Mouse (Mus musculus): Measurements from ENCODE around the gene Fam114a2.

- TF ChIP-seq CTCF (IDR thresholded peaks at IDR 0.05) (no peak), POLR2A (IDR thresholded peaks at IDR 0.05; ENCODE audit: insufficient read depth, low read depth, low read length) (no peak)
These were observed 13.9 kb upstream of the Fam114a2 start for GRCm38 (mm10) chr11:57532306-57532705.

Measured in heart, adult 2 months (tissue).